In genomic region chr16:47418680-47419252, GRCm38 (mm10) we compare ENCODE assay signal across 16 mouse cellular contexts.
DNase-seq lines count a peak whose midpoint lies in the region; ATAC-seq and TF ChIP-seq lines count a peak whose summit lies in the region.
"Had no signal": no experiment of that assay in that cellular context is flagged by ENCODE, and none has a peak within 500 bp of the region (broad histone marks: within the 10 kb centered on the region; RNA-seq: fewer than 3 reads in every experiment).

No protein-coding gene starts in this region.

- H3K4me2 ChIP-seq in kidney, postnatal 0 days (ENCODE audit: low read length): no peak overlapping the region
- no peak overlapping the region for H3K4me2 ChIP-seq in midbrain, embryonic 12.5 days (replicated peaks)
- no peak overlapping the region for H3K4me2 ChIP-seq in midbrain, embryonic 13.5 days (replicated peaks)
- H3K4me2 ChIP-seq: intestine, embryonic 15.5 days; liver, embryonic 12.5 days; neural tube, embryonic 15.5 days had no signal

- TF ChIP-seq CTCF in kidney, postnatal 0 days (IDR thresholded peaks at IDR 0.05; ENCODE audit: low read depth): no peak

- no peak for ATAC-seq in cerebellum, adult (ENCODE audit: insufficient number of reproducible peaks, low FRiP score, low TSS enrichment)
- ATAC-seq in kidney, postnatal 0 days (replicated peaks; ENCODE audit: low FRiP score, low read depth): peak; percentile 71
- peak; percentile 69 for ATAC-seq in midbrain, embryonic 12.5 days (ENCODE audit: low FRiP score, low read depth)
- ATAC-seq in midbrain, embryonic 13.5 days: no peak; the same call in 1 of the 2 replicates
- ATAC-seq: activated CD4-positive, CD25-positive, alpha-beta regulatory T cell, adult 4 months; intestine, embryonic 15.5 days; liver, embryonic 12.5 days had no signal

- no peaks in the 10 kb centered on the region for H3K4me1 ChIP-seq in kidney, postnatal 0 days (replicated peaks; ENCODE audit: insufficient read depth, low read length)
- 0 out of 2 replicates have a peak, but pooled peaks cover 3% of the 10 kb centered on the region for H3K4me1 ChIP-seq in midbrain, embryonic 12.5 days
- no peaks in the 10 kb centered on the region for H3K4me1 ChIP-seq in midbrain, embryonic 13.5 days (replicated peaks)
- H3K4me1 ChIP-seq in limb, embryonic 10.5 days: no peaks in the 10 kb centered on the region
- H3K4me1 ChIP-seq: intestine, embryonic 15.5 days; liver, embryonic 12.5 days; neural tube, embryonic 15.5 days had no signal

- no peaks in the 10 kb centered on the region for H3K36me3 ChIP-seq in kidney, postnatal 0 days (ENCODE audit: insufficient read depth, low read length)
- no peaks in the 10 kb centered on the region for H3K36me3 ChIP-seq in midbrain, embryonic 12.5 days
- no peaks in the 10 kb centered on the region for H3K36me3 ChIP-seq in midbrain, embryonic 13.5 days
- no peaks in the 10 kb centered on the region for H3K36me3 ChIP-seq in limb, embryonic 10.5 days
- H3K36me3 ChIP-seq: intestine, embryonic 15.5 days; liver, embryonic 12.5 days; neural tube, embryonic 15.5 days had no signal

- no peak overlapping the region for H3K27ac ChIP-seq in kidney, postnatal 0 days
- H3K27ac ChIP-seq in midbrain, embryonic 12.5 days (replicated peaks): no peak overlapping the region
- no peak overlapping the region for H3K27ac ChIP-seq in midbrain, embryonic 13.5 days
- no peak overlapping the region for H3K27ac ChIP-seq in limb, embryonic 10.5 days
- H3K27ac ChIP-seq: intestine, embryonic 15.5 days; liver, embryonic 12.5 days; macrophage; neural tube, embryonic 15.5 days had no signal

- H3K27me3 ChIP-seq in kidney, postnatal 0 days (ENCODE audit: insufficient read depth, low read length): no peaks in the 10 kb centered on the region
- no peaks in the 10 kb centered on the region for H3K27me3 ChIP-seq in midbrain, embryonic 12.5 days
- H3K27me3 ChIP-seq in midbrain, embryonic 13.5 days: no peaks in the 10 kb centered on the region
- no peaks in the 10 kb centered on the region for H3K27me3 ChIP-seq in limb, embryonic 10.5 days (ENCODE audit: low read depth, poor library complexity, severe bottlenecking)
- H3K27me3 ChIP-seq: intestine, embryonic 15.5 days; liver, embryonic 12.5 days; neural tube, embryonic 15.5 days had no signal

- DNase-seq in cerebellum, postnatal 10 days: peak; percentile 10 to 19
- peak; percentile 14 for DNase-seq in kidney, postnatal 0 days (ENCODE audit: low spot score)
- no peak for DNase-seq in kidney, adult 8-10 months
- peak; percentile 30 for DNase-seq in limb, embryonic 10.5 days (ENCODE audit: low spot score)
- no peak for DNase-seq in adrenal gland, postnatal 36 days
- DNase-seq: adrenal gland, postnatal 25 days; retina, postnatal 1 day; thymus, adult 18-20 months had no signal

- H3K4me3 ChIP-seq in kidney, postnatal 0 days (replicated peaks; ENCODE audit: low read depth, low read length): no peak overlapping the region
- no peak overlapping the region for H3K4me3 ChIP-seq in midbrain, embryonic 12.5 days
- no peak overlapping the region for H3K4me3 ChIP-seq in midbrain, embryonic 13.5 days (replicated peaks)
- H3K4me3 ChIP-seq in limb, embryonic 10.5 days: no peak overlapping the region
- H3K4me3 ChIP-seq: intestine, embryonic 15.5 days; liver, embryonic 12.5 days; neural tube, embryonic 15.5 days had no signal

- 31% methylated on average over 3 of the region's 3 CpGs for WGBS in kidney, postnatal 0 days
- 52% methylated on average over 3 of the region's 3 CpGs for WGBS in midbrain, embryonic 12.5 days
- 38% methylated on average over 3 of the region's 3 CpGs for WGBS in midbrain, embryonic 13.5 days
- 61% methylated on average over 3 of the region's 3 CpGs for WGBS in limb, embryonic 10.5 days

- H3K9ac ChIP-seq in kidney, postnatal 0 days (ENCODE audit: low read depth, low read length): no peak overlapping the region
- H3K9ac ChIP-seq in midbrain, embryonic 12.5 days (replicated peaks): no peak overlapping the region
- no peak overlapping the region for H3K9ac ChIP-seq in midbrain, embryonic 13.5 days (replicated peaks)
- H3K9ac ChIP-seq: intestine, embryonic 15.5 days; liver, embryonic 12.5 days; neural tube, embryonic 15.5 days had no signal

- no peaks in the 10 kb centered on the region for H3K9me3 ChIP-seq in kidney, postnatal 0 days (replicated peaks; ENCODE audit: low read length)
- H3K9me3 ChIP-seq in midbrain, embryonic 12.5 days: no peaks in the 10 kb centered on the region
- no peaks in the 10 kb centered on the region for H3K9me3 ChIP-seq in midbrain, embryonic 13.5 days
- no peaks in the 10 kb centered on the region for H3K9me3 ChIP-seq in limb, embryonic 10.5 days (replicated peaks)
- H3K9me3 ChIP-seq: intestine, embryonic 15.5 days; liver, embryonic 12.5 days; neural tube, embryonic 15.5 days had no signal

Comparison
In these comparisons a context has a peak if more than half of its experiments do, and no peak if none do; other contexts are left out.
1. DNase-seq: peak in cerebellum, postnatal 10 days (2 of 2), kidney, postnatal 0 days (single experiment) and limb, embryonic 10.5 days (single experiment); none in kidney, adult 8-10 months (0 of 2) and adrenal gland, postnatal 36 days (0 of 2).
2. ATAC-seq: peak in kidney, postnatal 0 days (single experiment) and midbrain, embryonic 12.5 days (single experiment); none in cerebellum, adult (single experiment) and midbrain, embryonic 13.5 days (single experiment).